Mouse (Mus musculus): ENCODE results near the gene B3gnt9. TPM values are rescaled to one million over a fixed set of nuclear protein-coding genes. Genes with fewer than 3 reads are reported as not detected.
A peak's percentile ranks its signal among the peaks of the same experiment; 100 is the strongest.
"Not testable (repeated sequence)": the region's sequence is repeated elsewhere in the genome, so short reads cannot be mapped to it uniquely, and the experiment has no call there.

The B3gnt9 gene
- polyA plus RNA-seq, 1 experiment from 2014 or later = 3.8 TPM

DNA sequence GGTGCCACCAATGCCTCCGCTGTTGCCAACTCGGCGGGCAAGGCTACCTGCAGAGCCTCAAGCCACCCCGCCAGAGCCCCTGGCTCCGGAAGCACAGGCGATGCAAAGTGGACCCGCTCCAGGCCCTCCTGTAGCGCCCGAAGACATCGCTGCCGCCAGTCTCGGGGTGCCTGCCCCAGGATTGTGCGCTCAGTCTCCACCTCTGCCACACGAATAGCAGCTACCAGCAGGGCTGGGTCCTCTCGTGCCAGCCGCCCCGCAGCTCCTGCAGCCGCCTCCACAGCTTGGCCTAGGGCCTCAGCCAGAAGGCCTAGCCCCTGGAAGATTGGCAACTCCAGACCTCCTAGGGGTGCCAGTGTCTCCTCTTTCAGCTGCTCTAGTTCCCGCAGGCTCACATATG, 38.5 kb upstream of the B3gnt9 start:
- Histone ChIP-seq H3K4me2 (ENCODE audit: low read length) (no peak overlapping the region), H3K9me3 (ENCODE audit: control insufficient read depth, low read length) (no peaks in the 10 kb centered on the region), H3K4me3 (replicated peaks; ENCODE audit: low read length) (no peak overlapping the region), H3K27me3 (replicated peaks; ENCODE audit: control insufficient read depth, insufficient read depth, low read length) (no peaks in the 10 kb centered on the region), H3K4me1 (replicated peaks; ENCODE audit: control insufficient read depth, insufficient read depth, low read length) (peaks cover 26% of the 10 kb centered on the region), H3K27ac (ENCODE audit: low read length) (no peak overlapping the region), H3K9ac (replicated peaks; ENCODE audit: low read depth, low read length) (no peak overlapping the region), H3K36me3 (ENCODE audit: control insufficient read depth, insufficient read depth) (no peaks in the 10 kb centered on the region)
- WGBS = 69% methylated on average over 19 of the region's 19 CpGs
- ATAC-seq = no peak

DNA sequence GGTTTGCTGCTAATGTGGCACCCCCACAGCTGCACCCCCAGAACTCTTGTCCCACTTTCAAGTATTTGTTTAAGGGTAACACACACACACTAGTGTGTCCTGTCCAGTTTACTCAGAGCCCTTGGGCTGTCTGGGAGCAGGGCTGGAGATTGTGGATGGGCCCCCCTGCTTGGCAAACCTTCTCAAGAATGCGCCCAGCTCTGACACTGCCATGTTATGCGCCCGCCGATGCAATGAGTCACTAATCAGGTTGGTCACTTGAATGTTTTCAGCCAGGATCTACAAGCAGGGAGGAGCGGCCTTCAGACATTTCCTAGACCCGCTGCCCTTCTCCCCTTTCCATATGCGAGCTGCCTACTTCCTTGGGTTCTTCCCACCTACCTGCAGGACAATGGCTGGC, 37.5 kb upstream of the B3gnt9 start:
- Histone ChIP-seq H3K4me2 (ENCODE audit: low read length) (no peak overlapping the region), H3K4me3 (replicated peaks; ENCODE audit: low read length) (no peak overlapping the region), H3K9me3 (ENCODE audit: control insufficient read depth, low read length) (no peaks in the 10 kb centered on the region), H3K9ac (replicated peaks; ENCODE audit: low read depth, low read length) (no peak overlapping the region), H3K4me1 (replicated peaks; ENCODE audit: control insufficient read depth, insufficient read depth, low read length) (peaks cover 31% of the 10 kb centered on the region), H3K27me3 (replicated peaks; ENCODE audit: control insufficient read depth, insufficient read depth, low read length) (no peaks in the 10 kb centered on the region), H3K27ac (ENCODE audit: low read length) (no peak overlapping the region), H3K36me3 (ENCODE audit: control insufficient read depth, insufficient read depth) (no peaks in the 10 kb centered on the region)
- ATAC-seq = no peak
- WGBS = 80% methylated on average over 7 of the region's 7 CpGs

DNA sequence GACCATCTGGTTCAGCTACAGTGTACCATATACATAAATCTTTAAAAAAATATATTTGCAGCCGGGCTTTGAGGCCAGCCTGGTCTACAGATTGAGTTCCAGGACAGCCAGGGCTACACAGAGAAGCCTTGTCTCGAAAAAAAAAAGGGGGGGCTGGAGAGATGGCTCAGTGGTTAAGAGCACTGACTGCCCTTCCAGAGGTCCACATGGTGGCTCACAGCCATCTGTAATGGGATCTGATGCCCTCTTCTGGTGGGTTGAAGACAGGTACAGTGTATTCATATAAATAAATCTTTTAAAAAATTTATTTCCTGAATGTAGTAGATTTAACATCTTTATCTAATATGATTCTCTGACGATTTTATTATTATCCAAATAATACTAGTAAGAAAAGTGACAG, 36.8 kb upstream of the B3gnt9 start:
- not testable (repeated sequence) for H3K9ac ChIP-seq (replicated peaks; ENCODE audit: low read depth, low read length); H3K9me3 ChIP-seq (ENCODE audit: control insufficient read depth, low read length); ATAC-seq; H3K27me3 ChIP-seq (replicated peaks; ENCODE audit: control insufficient read depth, insufficient read depth, low read length); H3K36me3 ChIP-seq (ENCODE audit: control insufficient read depth, insufficient read depth); H3K4me2 ChIP-seq (ENCODE audit: low read length); H3K27ac ChIP-seq (ENCODE audit: low read length); H3K4me3 ChIP-seq (replicated peaks; ENCODE audit: low read length)
- 71% methylated on average over 3 of the region's 3 CpGs for WGBS
- H3K4me1 ChIP-seq (replicated peaks; ENCODE audit: control insufficient read depth, insufficient read depth, low read length) = peaks cover 33% of the 10 kb centered on the region

DNA sequence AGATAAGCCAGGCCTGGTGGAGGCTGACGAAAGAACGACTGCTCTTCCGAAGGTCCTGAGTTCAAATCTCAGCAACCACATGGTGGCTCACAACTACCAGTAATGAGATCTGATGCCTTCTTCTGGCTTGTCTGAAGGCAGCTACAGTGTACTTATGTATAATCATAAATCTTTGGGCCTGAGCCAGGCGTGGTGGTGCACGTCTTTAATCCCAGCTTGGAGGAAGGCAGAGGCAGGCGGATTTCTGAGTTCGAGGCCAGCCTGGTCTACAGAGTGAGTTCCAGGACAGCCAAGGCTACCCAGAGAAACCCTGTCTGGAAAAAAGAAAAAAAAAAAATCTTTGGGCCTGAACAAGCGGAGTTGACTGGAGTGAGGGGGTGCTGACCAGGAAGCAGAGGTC, 36.4 kb upstream of the B3gnt9 start:
- ATAC-seq = not testable (repeated sequence)
- WGBS = 88% methylated on average over 8 of the region's 8 CpGs

DNA sequence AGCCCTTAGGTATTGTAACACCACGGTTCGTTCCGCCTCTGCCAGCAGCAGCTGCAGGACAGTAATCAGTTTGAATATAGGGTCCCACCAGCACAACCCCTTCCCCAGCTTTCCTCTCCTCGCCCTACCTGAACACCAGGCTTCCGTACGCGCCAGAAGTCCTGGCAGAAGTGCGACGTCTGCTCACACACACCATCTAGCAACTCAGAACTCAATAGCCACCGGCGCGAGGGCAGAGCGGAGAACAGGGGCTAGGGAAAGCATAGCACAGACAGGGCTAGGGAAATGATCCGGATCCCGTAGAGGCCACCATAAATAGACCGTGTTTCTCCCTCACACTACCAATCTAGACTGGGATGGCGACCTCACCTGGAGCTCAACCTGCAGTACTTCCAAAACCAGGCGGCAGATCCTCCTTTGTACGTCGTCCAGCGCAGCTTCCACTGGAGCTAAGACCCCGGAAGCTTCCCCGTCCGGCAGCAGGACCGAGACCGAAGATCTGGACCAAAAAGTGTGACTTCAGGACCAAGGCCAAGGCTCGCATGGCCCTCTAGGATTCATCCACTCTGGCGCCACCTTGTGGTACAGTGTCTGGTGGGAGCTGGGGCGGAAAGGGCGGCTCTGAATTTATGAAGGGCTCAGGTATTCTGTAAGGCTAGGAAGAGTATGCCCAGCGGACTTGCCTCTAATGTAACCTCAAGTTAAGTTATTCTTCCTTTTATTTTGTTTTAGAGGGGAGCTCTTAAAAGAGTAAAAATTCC, 35.8 kb upstream of the B3gnt9 start:
- H3K9ac ChIP-seq (replicated peaks; ENCODE audit: low read depth, low read length) = peak overlapping the region; percentile 59
- H3K36me3 ChIP-seq (ENCODE audit: control insufficient read depth, insufficient read depth) = no peaks in the 10 kb centered on the region
- H3K4me3 ChIP-seq (replicated peaks; ENCODE audit: low read length) = peak overlapping the region; percentile 61
- no peaks in the 10 kb centered on the region for H3K9me3 ChIP-seq (ENCODE audit: control insufficient read depth, low read length)
- H3K27ac ChIP-seq (ENCODE audit: low read length) = no peak overlapping the region
- no peaks in the 10 kb centered on the region for H3K27me3 ChIP-seq (replicated peaks; ENCODE audit: control insufficient read depth, insufficient read depth, low read length)
- no peak for ATAC-seq
- H3K4me2 ChIP-seq (ENCODE audit: low read length) = peak overlapping the region; percentile 84
- H3K4me1 ChIP-seq (replicated peaks; ENCODE audit: control insufficient read depth, insufficient read depth, low read length) = peaks cover 44% of the 10 kb centered on the region
- WGBS = 4% methylated on average over 31 of the region's 31 CpGs

More for the DNA sequence above, 36.4 kb upstream of the B3gnt9 start:
- not testable (repeated sequence) for H3K9ac ChIP-seq (replicated peaks; ENCODE audit: low read depth, low read length); H3K27ac ChIP-seq (ENCODE audit: low read length); H3K4me2 ChIP-seq (ENCODE audit: low read length); H3K27me3 ChIP-seq (replicated peaks; ENCODE audit: control insufficient read depth, insufficient read depth, low read length); H3K4me3 ChIP-seq (replicated peaks; ENCODE audit: low read length); H3K9me3 ChIP-seq (ENCODE audit: control insufficient read depth, low read length); H3K36me3 ChIP-seq (ENCODE audit: control insufficient read depth, insufficient read depth)
- peaks cover 38% of the 10 kb centered on the region for H3K4me1 ChIP-seq (replicated peaks; ENCODE audit: control insufficient read depth, insufficient read depth, low read length)

DNA sequence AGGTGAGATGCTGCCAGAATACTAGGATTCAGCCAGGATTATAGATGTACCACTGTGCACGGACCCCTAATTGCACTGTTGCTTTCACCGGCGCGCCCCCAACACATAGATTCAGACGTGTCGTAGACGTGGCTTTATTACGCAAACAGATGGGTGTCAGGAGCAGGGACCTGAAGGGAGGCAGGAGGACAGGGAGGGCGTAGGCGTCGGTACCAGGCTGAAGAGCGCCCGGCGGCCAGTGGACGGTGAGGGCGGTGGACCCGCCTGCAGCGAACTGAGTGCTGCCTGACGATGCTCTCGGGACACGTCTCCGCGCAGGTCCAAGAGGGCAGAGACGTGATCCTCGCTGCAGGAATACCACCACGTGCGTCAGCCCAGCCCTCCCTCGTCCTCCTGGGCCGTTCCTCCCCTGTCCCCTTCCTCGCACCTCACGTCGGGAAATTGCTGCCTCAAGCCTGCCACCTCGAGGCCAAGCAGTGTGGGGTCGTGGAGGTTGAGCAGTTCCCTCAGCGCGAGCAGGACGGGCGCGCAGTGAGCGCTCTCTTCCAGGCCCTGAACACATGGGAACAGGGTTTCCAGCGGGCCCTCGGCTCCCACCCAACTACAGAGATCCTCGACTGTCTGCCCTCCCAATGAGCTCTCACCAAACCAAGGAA, 35.0 kb upstream of the B3gnt9 start, which contains the start of gene 4931428F04Rik:
Gene 4931428F04Rik, minus strand, starts transcription at position 60 of the 656 bp plus-strand sequence.
- ATAC-seq = peak; percentile 16
- no peaks in the 10 kb centered on the region for H3K27me3 ChIP-seq (replicated peaks; ENCODE audit: control insufficient read depth, insufficient read depth, low read length)
- no peaks in the 10 kb centered on the region for H3K9me3 ChIP-seq (ENCODE audit: control insufficient read depth, low read length)
- no peaks in the 10 kb centered on the region for H3K36me3 ChIP-seq (ENCODE audit: control insufficient read depth, insufficient read depth)
- H3K4me3 ChIP-seq (replicated peaks; ENCODE audit: low read length) = peak within 1 kb of the TSS; percentile 61
- peak within 1 kb of the TSS; percentile 84 for H3K4me2 ChIP-seq (ENCODE audit: low read length)
- H3K27ac ChIP-seq (ENCODE audit: low read length) = peak within 1 kb of the TSS; percentile 91
- H3K4me1 ChIP-seq (replicated peaks; ENCODE audit: control insufficient read depth, insufficient read depth, low read length) = peaks cover 50% of the 10 kb centered on the region
- H3K9ac ChIP-seq (replicated peaks; ENCODE audit: low read depth, low read length) = peak within 1 kb of the TSS; percentile 59
- WGBS = 1% methylated on average over 43 of the region's 43 CpGs

DNA sequence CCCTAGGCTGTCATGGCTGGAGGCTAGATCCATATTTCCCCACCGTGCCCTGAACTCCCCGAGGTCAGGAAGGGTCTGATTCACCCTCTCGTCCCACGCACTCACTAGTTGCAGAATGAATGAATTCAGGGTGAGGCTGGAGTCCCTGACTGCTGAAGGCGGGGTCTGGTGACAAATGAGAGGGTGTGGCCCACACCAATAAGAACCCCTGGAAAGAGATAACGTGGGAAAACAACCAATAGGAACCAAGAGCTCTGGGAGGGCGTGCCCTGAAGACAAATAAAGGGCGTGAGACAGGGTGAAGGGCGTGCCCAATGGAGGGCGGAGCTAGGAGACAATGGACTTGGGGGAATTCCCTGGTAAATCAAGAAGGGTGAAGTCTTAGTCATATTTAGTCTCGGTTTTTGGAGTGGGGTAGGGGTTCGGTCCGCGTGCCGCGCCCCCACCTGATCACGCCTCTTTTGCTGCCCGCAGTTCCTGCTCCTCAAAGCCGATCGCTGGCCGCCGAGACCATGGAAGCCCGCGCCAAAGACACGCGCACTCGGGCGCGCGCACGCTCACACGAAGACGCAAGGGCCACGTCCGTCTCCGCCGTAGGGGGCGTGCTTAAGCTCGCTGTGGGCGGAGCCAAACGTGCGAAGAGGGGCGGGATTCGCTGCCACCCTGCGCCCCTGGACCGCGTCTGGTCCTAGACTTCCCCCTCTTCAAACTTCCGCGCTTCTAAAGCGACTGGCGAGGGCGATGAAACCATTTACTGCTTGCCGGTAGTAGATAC, 34.2 kb upstream of the B3gnt9 start:
- under 1% methylated on average over 53 of the region's 53 CpGs for WGBS
- H3K4me1 ChIP-seq (replicated peaks; ENCODE audit: control insufficient read depth, insufficient read depth, low read length) = peaks cover 50% of the 10 kb centered on the region
- no peaks in the 10 kb centered on the region for H3K9me3 ChIP-seq (ENCODE audit: control insufficient read depth, low read length)

DNA sequence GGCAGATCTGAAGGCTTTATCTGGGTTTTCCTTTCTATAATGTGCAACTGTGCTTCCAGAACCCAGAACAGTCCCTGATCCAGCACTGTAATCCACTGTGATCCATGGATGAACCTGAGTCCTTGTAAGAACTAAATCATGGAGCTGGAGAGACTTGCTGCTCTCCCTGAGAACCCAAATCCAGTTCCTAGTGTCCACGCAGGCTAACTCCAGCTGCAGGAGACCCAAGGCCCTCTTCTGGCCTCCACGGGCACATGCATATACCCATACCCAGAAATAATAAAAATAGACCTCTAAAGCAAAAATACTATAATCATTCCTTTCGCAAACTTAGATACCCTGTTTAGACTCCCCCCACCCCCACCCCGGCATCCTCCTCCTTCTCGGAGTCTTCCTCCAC, 33.3 kb upstream of the B3gnt9 start:
- ATAC-seq = no peak
- Histone ChIP-seq H3K36me3 (ENCODE audit: control insufficient read depth, insufficient read depth) (no peaks in the 10 kb centered on the region), H3K4me2 (ENCODE audit: low read length) (peak overlapping the region; percentile 84), H3K4me3 (replicated peaks; ENCODE audit: low read length) (peak overlapping the region; percentile 61), H3K27me3 (replicated peaks; ENCODE audit: control insufficient read depth, insufficient read depth, low read length) (no peaks in the 10 kb centered on the region), H3K4me1 (replicated peaks; ENCODE audit: control insufficient read depth, insufficient read depth, low read length) (peaks cover 50% of the 10 kb centered on the region), H3K27ac (ENCODE audit: low read length) (peak overlapping the region; percentile 91; the same call in 1 of the 2 replicates), H3K9ac (replicated peaks; ENCODE audit: low read depth, low read length) (peak overlapping the region; percentile 59), H3K9me3 (ENCODE audit: control insufficient read depth, low read length) (no peaks in the 10 kb centered on the region)
- WGBS = 80% methylated on average over 5 of the region's 5 CpGs

More for the DNA sequence above, 34.2 kb upstream of the B3gnt9 start:
- Histone ChIP-seq H3K4me3 (replicated peaks; ENCODE audit: low read length) (peak overlapping the region; percentile 61), H3K27me3 (replicated peaks; ENCODE audit: control insufficient read depth, insufficient read depth, low read length) (no peaks in the 10 kb centered on the region), H3K36me3 (ENCODE audit: control insufficient read depth, insufficient read depth) (no peaks in the 10 kb centered on the region), H3K4me2 (ENCODE audit: low read length) (peak overlapping the region; percentile 84), H3K27ac (ENCODE audit: low read length) (peak overlapping the region; percentile 91), H3K9ac (replicated peaks; ENCODE audit: low read depth, low read length) (peak overlapping the region; percentile 59)
- ATAC-seq = peak; percentile 91

DNA sequence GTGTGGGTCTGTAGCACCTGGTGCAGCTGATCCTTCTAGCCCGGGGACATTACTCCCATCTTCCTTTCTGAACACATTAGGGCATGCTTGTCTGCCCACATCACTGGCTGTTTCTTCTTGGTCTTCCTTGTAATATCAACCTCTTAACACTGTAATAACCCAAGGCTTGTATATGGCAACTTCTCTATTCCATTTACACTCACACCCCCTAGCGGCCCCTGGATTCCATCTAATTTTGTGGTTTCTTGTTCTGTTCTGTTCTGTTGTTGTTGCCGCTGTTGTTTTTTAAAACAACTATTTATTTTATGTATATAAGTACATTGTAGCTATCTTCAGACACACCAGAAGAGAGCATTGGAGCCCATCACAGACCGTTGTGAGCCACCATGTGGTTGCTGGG, 32.0 kb upstream of the B3gnt9 start:
- Histone ChIP-seq H3K9me3 (ENCODE audit: control insufficient read depth, low read length) (no peaks in the 10 kb centered on the region), H3K4me2 (ENCODE audit: low read length) (peak overlapping the region; percentile 84), H3K4me1 (replicated peaks; ENCODE audit: control insufficient read depth, insufficient read depth, low read length) (peaks cover 50% of the 10 kb centered on the region), H3K27me3 (replicated peaks; ENCODE audit: control insufficient read depth, insufficient read depth, low read length) (no peaks in the 10 kb centered on the region), H3K27ac (ENCODE audit: low read length) (no peak overlapping the region), H3K9ac (replicated peaks; ENCODE audit: low read depth, low read length) (no peak overlapping the region), H3K4me3 (replicated peaks; ENCODE audit: low read length) (no peak overlapping the region), H3K36me3 (ENCODE audit: control insufficient read depth, insufficient read depth) (peaks cover 7% of the 10 kb centered on the region; the same call in 1 of the 2 replicates)
- 89% methylated on average over 4 of the region's 4 CpGs for WGBS
- ATAC-seq = no peak
